Mouse (Mus musculus) brain, embryonic 18.5 days (tissue): ENCODE results near the gene Gm6902.
"Not testable (repeated sequence)": the region's sequence is repeated elsewhere in the genome, so short reads cannot be mapped to it uniquely, and the experiment has no call there.

ENCODE experiments used
- DNase-seq: peaks from one replicate; pipeline ENCODE4 v3.0.0-alpha.2; 2012; ENCODE audit warnings: low read depth, low spot score

Gm6902 gene

DNA sequence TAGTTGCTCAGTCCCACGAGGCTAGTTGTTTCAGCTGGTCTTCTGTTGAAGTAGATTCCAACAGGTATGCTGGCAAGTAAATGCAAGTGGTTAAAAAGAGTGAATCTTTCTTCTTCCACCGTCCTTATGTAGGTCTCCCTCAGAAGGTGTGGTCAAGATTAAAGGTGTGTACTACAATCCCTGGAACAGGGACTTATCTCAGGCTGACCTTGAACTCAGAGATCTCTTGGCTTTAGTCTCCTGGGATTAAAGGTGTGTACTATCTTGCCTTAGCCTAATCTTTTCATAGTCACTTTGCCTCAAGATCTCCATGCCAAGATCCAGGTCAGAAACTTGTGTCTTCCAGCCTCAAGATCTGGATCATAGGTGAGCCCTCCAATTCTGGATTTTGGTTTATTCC is at the start of gene Gm6902:
TSS of gene Gm6902 (minus strand) at position 101 of the 400 bp plus-strand sequence.
- not testable (repeated sequence) for DNase-seq

DNA sequence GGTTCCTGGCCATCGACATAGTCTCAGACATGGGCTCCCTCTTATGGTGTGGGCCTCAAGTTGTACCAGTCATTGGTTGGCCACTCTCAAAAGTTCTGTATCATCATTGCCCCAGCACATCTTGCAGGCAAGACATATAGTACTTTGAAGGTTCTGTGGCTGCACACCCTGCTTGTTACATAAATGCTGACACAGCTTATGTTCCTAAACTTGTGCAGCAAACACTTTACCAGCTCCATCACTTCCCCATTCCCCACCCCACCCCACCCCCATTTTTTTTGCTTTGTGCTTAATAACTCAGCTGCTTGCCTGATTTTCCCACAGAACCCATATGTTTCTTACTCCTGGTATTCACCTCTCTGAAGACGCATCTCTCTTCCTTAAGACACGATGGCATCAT is 22.2 kb upstream of the Gm6902 start, which contains the start of gene Nlrp4e:
TSS of gene Nlrp4e (plus strand) at position 301 of the 400 bp plus-strand sequence.
- not testable (repeated sequence) for DNase-seq

DNA sequence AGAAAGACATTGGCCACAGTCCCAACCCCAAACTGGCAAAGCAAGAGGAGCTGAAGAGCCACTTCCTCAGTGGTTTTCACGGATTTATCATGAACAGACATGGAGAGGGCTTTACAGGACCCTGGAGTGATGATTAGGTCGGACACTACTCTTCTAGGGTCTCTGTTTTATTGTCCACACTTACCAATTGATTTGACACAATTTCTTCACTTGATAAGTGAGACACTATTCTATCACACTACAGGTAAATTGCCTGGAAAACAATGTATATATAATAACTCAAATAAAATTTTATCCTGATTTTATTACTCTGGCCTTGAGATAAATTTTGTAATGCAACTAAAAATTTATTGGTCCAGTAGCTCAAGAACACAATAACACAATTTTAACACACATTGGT is 27.1 kb downstream of the Gm6902 start, which contains the start of gene Vmn1r166:
TSS of gene Vmn1r166 (minus strand) at position 101 of the 400 bp plus-strand sequence.
- DNase-seq = not testable (repeated sequence)
